In genomic region chr5:140364415-140364814, GRCm38 (mm10) we compare ENCODE assay signal across 18 mouse cellular contexts. TPM values are rescaled to one million over a fixed set of nuclear protein-coding genes. Genes with fewer than 3 reads are reported as not detected.
DNase-seq lines count a peak whose midpoint lies in the region; ATAC-seq and TF ChIP-seq lines count a peak whose summit lies in the region.
"Had no signal": no experiment of that assay in that cellular context is flagged by ENCODE, and none has a peak within 500 bp of the region (broad histone marks: within the 10 kb centered on the region; RNA-seq: fewer than 3 reads in every experiment).

No protein-coding gene starts in this region.

- intact Hi-C loops in gastrocnemius, adult 2 months (cut with DNase I): no loop called here

- H3K9ac ChIP-seq in kidney, embryonic 16.5 days (replicated peaks; ENCODE audit: low read length): no peak overlapping the region
- no peak overlapping the region for H3K9ac ChIP-seq in intestine, postnatal 0 days (ENCODE audit: low read depth, low read length)
- H3K9ac ChIP-seq: forebrain, embryonic 13.5 days; forebrain, postnatal 0 days; heart, embryonic 13.5 days had no signal

- no peak for ATAC-seq in kidney, embryonic 16.5 days (ENCODE audit: low FRiP score, low TSS enrichment)
- ATAC-seq in intestine, postnatal 0 days: peak; percentile 38; the same call in 1 of the 2 replicates
- ATAC-seq: forebrain, embryonic 13.5 days; forebrain, postnatal 0 days had no signal

- H3K4me2 ChIP-seq in kidney, embryonic 16.5 days (replicated peaks; ENCODE audit: low read depth, low read length): no peak overlapping the region
- no peak overlapping the region for H3K4me2 ChIP-seq in intestine, postnatal 0 days (replicated peaks; ENCODE audit: low read depth)
- H3K4me2 ChIP-seq: forebrain, embryonic 13.5 days; heart, embryonic 13.5 days had no signal

- no peak for TF ChIP-seq POLR2A in kidney, adult 2 months (IDR thresholded peaks at IDR 0.05; ENCODE audit: low read depth, low read length)

- DNase-seq in kidney, adult 2 months: peak; percentile 91
- peak; percentile 93 for DNase-seq in kidney, adult 9 months
- DNase-seq in kidney, postnatal 25 days: peak; percentile 70 to 85
- DNase-seq in gastrocnemius, adult 2 months: no peak
- no peak for DNase-seq in layer of hippocampus, postnatal 10 days (ENCODE audit: low spot score in 2 of 2)
- DNase-seq: adrenal gland, adult 2 months; adrenal gland, postnatal 25 days; cerebellum, adult 2 months; cerebellum, postnatal 10 days; forebrain, postnatal 0 days; gastrocnemius, postnatal 36 days; heart, adult 11 months; heart, postnatal 36 days had no signal

- WGBS in kidney, adult 2 months: 60% methylated on average over 5 of the region's 5 CpGs
- WGBS in kidney, embryonic 16.5 days: 80% methylated on average over 5 of the region's 5 CpGs
- 51% methylated on average over 5 of the region's 5 CpGs for WGBS in intestine, postnatal 0 days

- no peaks in the 10 kb centered on the region for H3K36me3 ChIP-seq in kidney, adult 2 months (ENCODE audit: control insufficient read depth, insufficient read depth, low read length)
- peaks cover 11% of the 10 kb centered on the region for H3K36me3 ChIP-seq in kidney, embryonic 16.5 days (ENCODE audit: insufficient read depth, low read length)
- peaks cover under 1% of the 10 kb centered on the region; the same call in 1 of the 2 replicates for H3K36me3 ChIP-seq in intestine, postnatal 0 days (ENCODE audit: control insufficient read depth, insufficient read depth)

- H3K27me3 ChIP-seq in kidney, adult 2 months (replicated peaks; ENCODE audit: control insufficient read depth, insufficient read depth, low read length): no peaks in the 10 kb centered on the region
- H3K27me3 ChIP-seq in kidney, embryonic 16.5 days (ENCODE audit: insufficient read depth, low read length): no peaks in the 10 kb centered on the region
- no peaks in the 10 kb centered on the region for H3K27me3 ChIP-seq in intestine, postnatal 0 days (replicated peaks; ENCODE audit: control insufficient read depth, insufficient read depth, low read length)
- H3K27me3 ChIP-seq: forebrain, embryonic 13.5 days; heart, embryonic 13.5 days had no signal

- no peak overlapping the region for H3K4me3 ChIP-seq in kidney, adult 2 months (ENCODE audit: insufficient read depth, low read depth, low read length)
- no peak overlapping the region for H3K4me3 ChIP-seq in kidney, embryonic 16.5 days (ENCODE audit: low read length)
- H3K4me3 ChIP-seq in intestine, postnatal 0 days (ENCODE audit: low read depth, low read length): no peak overlapping the region
- no peak overlapping the region for H3K4me3 ChIP-seq in gastrocnemius, adult 2 months
- H3K4me3 ChIP-seq: embryonic facial prominence, embryonic 10.5 days; forebrain, embryonic 13.5 days; heart, embryonic 13.5 days had no signal

- no peak for TF ChIP-seq CTCF in kidney, adult 2 months (conservative IDR thresholded peaks at IDR 0.05; ENCODE audit: insufficient read depth, insufficient read length, low read depth, low read length)
- TF ChIP-seq CTCF in intestine, postnatal 0 days (IDR thresholded peaks at IDR 0.05; ENCODE audit: low read depth): no peak
- TF ChIP-seq CTCF in gastrocnemius, adult 2 months (IDR thresholded peaks at IDR 0.05): no peak

- H3K9me3 ChIP-seq in kidney, embryonic 16.5 days (ENCODE audit: low read length): peaks cover 4% of the 10 kb centered on the region; the same call in 1 of the 2 replicates
- H3K9me3 ChIP-seq in intestine, postnatal 0 days (ENCODE audit: control insufficient read depth): no peaks in the 10 kb centered on the region
- H3K9me3 ChIP-seq: heart, embryonic 13.5 days had no signal

- peaks cover 24% of the 10 kb centered on the region for H3K4me1 ChIP-seq in kidney, adult 2 months (ENCODE audit: control insufficient read depth, insufficient read depth, low read length)
- no peaks in the 10 kb centered on the region; the same call in 1 of the 2 replicates for H3K4me1 ChIP-seq in kidney, embryonic 16.5 days (ENCODE audit: insufficient read depth, low read length)
- 0 out of 2 replicates have a peak, but pooled peaks cover 2% of the 10 kb centered on the region for H3K4me1 ChIP-seq in intestine, postnatal 0 days (replicated peaks; ENCODE audit: control insufficient read depth, insufficient read depth, low read length)
- H3K4me1 ChIP-seq: embryonic facial prominence, embryonic 10.5 days; forebrain, embryonic 13.5 days had no signal

- peak overlapping the region; percentile 75 for H3K27ac ChIP-seq in kidney, adult 2 months (ENCODE audit: insufficient read depth, low read depth, low read length)
- H3K27ac ChIP-seq in kidney, embryonic 16.5 days (ENCODE audit: low read length): no peak overlapping the region
- H3K27ac ChIP-seq in intestine, postnatal 0 days (ENCODE audit: low read depth, low read length): peak overlapping the region; percentile 41; the same call in 1 of the 2 replicates
- H3K27ac ChIP-seq in gastrocnemius, adult 2 months: no peak overlapping the region
- H3K27ac ChIP-seq: embryonic facial prominence, embryonic 10.5 days; forebrain, embryonic 13.5 days; heart, embryonic 13.5 days had no signal

RNA-seq across cellular contexts. Expression of gene Snx8, which starts 24.6 kb away (rescaled TPM):
- polyA plus RNA-seq in kidney, adult 2 months (2012; rRNA removed): 77.5 and 79.7 TPM in 2 replicates
- polyA plus RNA-seq in kidney, embryonic 16.5 days (2015; fragmentation: Nextera tagmentation; extraction: Ambion mirVana): 31.9 and 32.4 TPM in 2 replicates
- polyA plus RNA-seq in intestine, postnatal 0 days (2015; fragmentation: Nextera tagmentation; extraction: Ambion mirVana): 67.5 and 89.0 TPM in 2 replicates
- total RNA-seq in gastrocnemius, adult 2 months (2021): 1 to 10 TPM; 8.0 to 9.5 TPM
- total RNA-seq in layer of hippocampus, postnatal 10 days (2021): 10 to 100 TPM; 14.9 to 15.5 TPM

RNA-seq across cellular contexts. Expression of gene Mrm2, which starts 32.7 kb away (rescaled TPM):
- polyA plus RNA-seq in kidney, adult 2 months (2012; rRNA removed): 12.7 and 15.1 TPM in 2 replicates
- 22.0 and 23.9 TPM in 2 replicates for polyA plus RNA-seq in kidney, embryonic 16.5 days (2015; fragmentation: Nextera tagmentation; extraction: Ambion mirVana)
- polyA plus RNA-seq in intestine, postnatal 0 days (2015; fragmentation: Nextera tagmentation; extraction: Ambion mirVana): 11.2 and 13.7 TPM in 2 replicates
- total RNA-seq in gastrocnemius, adult 2 months (2021): 1 to 10 TPM; 6.0 to 9.0 TPM
- 1 to 10 TPM; 8.4 to 9.4 TPM for total RNA-seq in layer of hippocampus, postnatal 10 days (2021)

RNA-seq across cellular contexts. Expression of gene Nudt1, which starts 43.0 kb away (rescaled TPM):
- 17.9 and 20.4 TPM in 2 replicates for polyA plus RNA-seq in kidney, adult 2 months (2012; rRNA removed)
- 55.2 and 58.1 TPM in 2 replicates for polyA plus RNA-seq in kidney, embryonic 16.5 days (2015; fragmentation: Nextera tagmentation; extraction: Ambion mirVana)
- 28.9 and 34.7 TPM in 2 replicates for polyA plus RNA-seq in intestine, postnatal 0 days (2015; fragmentation: Nextera tagmentation; extraction: Ambion mirVana)
- 1 to 10 TPM; 4.9 to 8.2 TPM for total RNA-seq in gastrocnemius, adult 2 months (2021)
- total RNA-seq in layer of hippocampus, postnatal 10 days (2021): 1 to 10 TPM; 5.8 to 7.5 TPM

RNA-seq across cellular contexts. Expression of gene Mad1l1, which starts 43.1 kb away (rescaled TPM):
- 12.6 and 14.2 TPM in 2 replicates for polyA plus RNA-seq in kidney, adult 2 months (2012; rRNA removed)
- polyA plus RNA-seq in kidney, embryonic 16.5 days (2015; fragmentation: Nextera tagmentation; extraction: Ambion mirVana): 51.6 and 52.4 TPM in 2 replicates
- polyA plus RNA-seq in intestine, postnatal 0 days (2015; fragmentation: Nextera tagmentation; extraction: Ambion mirVana): 10.3 and 11.1 TPM in 2 replicates
- 1 to 10 TPM; 7.2 to 9.0 TPM for total RNA-seq in gastrocnemius, adult 2 months (2021)
- total RNA-seq in layer of hippocampus, postnatal 10 days (2021): 10 to 100 TPM; 20.1 to 20.7 TPM

RNA-seq across cellular contexts. Expression of gene Eif3b, which starts 54.7 kb away (rescaled TPM):
- 73.5 and 76.0 TPM in 2 replicates for polyA plus RNA-seq in kidney, adult 2 months (2012; rRNA removed)
- 112 and 114 TPM in 2 replicates for polyA plus RNA-seq in kidney, embryonic 16.5 days (2015; fragmentation: Nextera tagmentation; extraction: Ambion mirVana)
- 52.3 and 54.6 TPM in 2 replicates for polyA plus RNA-seq in intestine, postnatal 0 days (2015; fragmentation: Nextera tagmentation; extraction: Ambion mirVana)
- total RNA-seq in gastrocnemius, adult 2 months (2021): 10 to 100 TPM; 79.7 to 80.3 TPM
- 100 to 1,000 TPM; 126 to 128 TPM for total RNA-seq in layer of hippocampus, postnatal 10 days (2021)

Comparison
In these comparisons a context has a peak if more than half of its experiments do, and no peak if none do; other contexts are left out.
1. H3K27ac ChIP-seq: peak in kidney, adult 2 months (single experiment) and intestine, postnatal 0 days (single experiment); none in kidney, embryonic 16.5 days (single experiment) and gastrocnemius, adult 2 months (single experiment).
2. DNase-seq: peak in kidney, adult 2 months (single experiment), kidney, adult 9 months (single experiment) and kidney, postnatal 25 days (2 of 2); none in gastrocnemius, adult 2 months (single experiment) and layer of hippocampus, postnatal 10 days (0 of 2).